Mouse (Mus musculus) ES-E14 (cell line): ENCODE results near the gene Lztr1. TPM values are rescaled to one million over a fixed set of nuclear protein-coding genes. Genes with fewer than 3 reads are reported as not detected.

Experiments used
- DNase-seq: peaks from one replicate; pipeline ENCODE4 v3.0.0-alpha.2; 2013; ENCODE audit warnings: low read depth, low spot score
- H3K27ac ChIP-seq: 2 replicates; pipeline ENCODE4 v1.5.1; 2012; ENCODE audit warnings: low read depth, mild to moderate bottlenecking, low read length, moderate library complexity, mixed read lengths; ENCODE audit not compliant: poor library complexity, insufficient read depth, severe bottlenecking
- H3K36me3 ChIP-seq: 2 replicates; pipeline ENCODE4 v1.6.1; 2012; ENCODE audit warnings: mild to moderate bottlenecking, low read length, moderate library complexity, mixed read lengths; ENCODE audit not compliant: control insufficient read depth, poor library complexity, insufficient read depth, severe bottlenecking
- H3K4me1 ChIP-seq, 2 experiments: fragments of 150-350 bp in 1 of 2; sonication (generic) in 1 of 2; 2 replicates each; pipeline ENCODE4 v1.6.1; 2012; ENCODE audit warnings: low read length in 2 of 2, mild to moderate bottlenecking in 1 of 2, mixed read lengths in 1 of 2; ENCODE audit not compliant: control insufficient read depth in 2 of 2, insufficient read depth in 2 of 2, poor library complexity in 1 of 2
- H3K4me3 ChIP-seq, 2 experiments: fragments of 150-350 bp in 1 of 2; sonication (generic) in 1 of 2; 2 replicates each; pipeline ENCODE4 v1.5.1; 2012; ENCODE audit warnings: low read length in 2 of 2, low read depth in 1 of 2, mild to moderate bottlenecking in 1 of 2, mixed read lengths in 1 of 2; ENCODE audit not compliant: insufficient read depth in 1 of 2, poor library complexity in 1 of 2, severe bottlenecking in 1 of 2
- H3K9ac ChIP-seq: 2 replicates; pipeline ENCODE4 v1.6.1; 2012; ENCODE audit warnings: low read depth, mild to moderate bottlenecking, low read length, mixed read lengths; ENCODE audit not compliant: poor library complexity, insufficient read depth, severe bottlenecking
- H3K9me3 ChIP-seq: fragments of 150-350 bp; sonication (generic); 2 replicates; pipeline ENCODE4 v1.6.1; 2012; ENCODE audit warnings: low read depth, mild to moderate bottlenecking, low read length; ENCODE audit not compliant: control insufficient read depth, insufficient read depth
- CHD2 ChIP-seq: IDR thresholded peaks from 2 replicates; pipeline ENCODE4 v1.6.1; 2014; ENCODE audit warnings: mild to moderate bottlenecking, low read depth, low read length, inconsistent platforms
- HCFC1 ChIP-seq: IDR thresholded peaks from 2 replicates; pipeline ENCODE4 v1.6.1; 2012; ENCODE audit warnings: low read length, inconsistent platforms, borderline replicate concordance; ENCODE audit not compliant: insufficient read depth
- MAFK ChIP-seq: IDR thresholded peaks from 2 replicates; pipeline ENCODE4 v1.6.1; 2014; ENCODE audit warnings: mild to moderate bottlenecking, low read depth, low read length, inconsistent platforms; ENCODE audit not compliant: insufficient read depth
- ZC3H11A ChIP-seq: IDR thresholded peaks from 2 replicates; pipeline ENCODE4 v1.6.1; 2012; ENCODE audit warnings: low read depth, mild to moderate bottlenecking, inconsistent platforms, low read length, borderline replicate concordance
- ZNF384 ChIP-seq: IDR thresholded peaks from 2 replicates; pipeline ENCODE4 v1.6.1; 2012; ENCODE audit warnings: low read depth, low read length, inconsistent platforms
- in situ Hi-C, 2 experiments: fragments of 600-800 bp; cut with MboI; formaldehyde crosslinking; loops; one replicate each; pipeline ENCODE4 v1.15.1; 2025; ENCODE audit warnings: low sequenced_read_pairs in 2 of 2, inconsistent platforms in 1 of 2; ENCODE audit not compliant: unreplicated experiment in 2 of 2
- total RNA-seq: library from RNA; depleted of rRNA; stranded (reverse); fragments of 300-350 nt; gene quantifications from 2 replicates; pipeline ENCODE4 v1.2.3, GENCODE M21; 2012

Gene Lztr1
- total RNA-seq, 1 experiment, result 63.1 TPM

DNA sequence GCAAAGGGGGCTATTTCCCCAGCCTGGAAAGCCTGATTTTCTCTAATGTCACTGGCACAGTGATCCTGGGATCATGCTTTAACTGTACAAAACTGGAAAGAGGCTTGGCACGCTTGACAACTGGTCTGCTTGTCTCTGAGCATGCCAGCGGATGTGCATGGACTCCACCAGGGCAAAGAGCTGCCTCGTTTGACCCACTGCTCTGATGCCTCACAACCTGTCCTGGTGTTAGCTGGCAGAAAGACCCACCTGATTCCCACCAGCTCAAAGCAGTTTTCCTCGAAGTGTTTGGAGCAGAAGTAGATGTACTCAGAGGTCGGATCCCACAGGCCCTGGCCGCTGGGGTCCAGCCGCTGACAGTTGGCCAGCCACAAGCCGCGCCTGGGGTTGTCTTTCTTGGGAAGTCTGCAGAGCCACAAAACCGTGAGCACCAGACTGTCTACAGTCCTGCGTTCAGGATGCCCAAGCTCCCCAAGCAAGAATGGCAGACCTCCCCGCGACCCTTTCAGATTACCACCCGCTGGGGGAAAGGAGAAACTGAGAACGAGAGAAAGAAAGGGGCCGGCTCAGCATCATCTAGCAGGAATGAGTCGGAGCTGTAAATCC is 21.6 kb downstream of the Lztr1 start:
- peak overlapping the region; percentile 79 to 83 for H3K4me3 ChIP-seq
- H3K9me3 ChIP-seq, result no peaks in the 10 kb centered on the region
- H3K36me3 ChIP-seq, result peaks cover 21% of the 10 kb centered on the region
- in situ Hi-C loops, result no loop called here
- peak overlapping the region; percentile 85 for H3K9ac ChIP-seq
- TF ChIP-seq ZNF384 (no peak), ZC3H11A (no peak)
- no peak for DNase-seq
- H3K27ac ChIP-seq, result no peak overlapping the region
- peaks cover 0 to 17% of the 10 kb centered on the region in 2 experiments; a peak in 2 of 4 replicates for H3K4me1 ChIP-seq

DNA sequence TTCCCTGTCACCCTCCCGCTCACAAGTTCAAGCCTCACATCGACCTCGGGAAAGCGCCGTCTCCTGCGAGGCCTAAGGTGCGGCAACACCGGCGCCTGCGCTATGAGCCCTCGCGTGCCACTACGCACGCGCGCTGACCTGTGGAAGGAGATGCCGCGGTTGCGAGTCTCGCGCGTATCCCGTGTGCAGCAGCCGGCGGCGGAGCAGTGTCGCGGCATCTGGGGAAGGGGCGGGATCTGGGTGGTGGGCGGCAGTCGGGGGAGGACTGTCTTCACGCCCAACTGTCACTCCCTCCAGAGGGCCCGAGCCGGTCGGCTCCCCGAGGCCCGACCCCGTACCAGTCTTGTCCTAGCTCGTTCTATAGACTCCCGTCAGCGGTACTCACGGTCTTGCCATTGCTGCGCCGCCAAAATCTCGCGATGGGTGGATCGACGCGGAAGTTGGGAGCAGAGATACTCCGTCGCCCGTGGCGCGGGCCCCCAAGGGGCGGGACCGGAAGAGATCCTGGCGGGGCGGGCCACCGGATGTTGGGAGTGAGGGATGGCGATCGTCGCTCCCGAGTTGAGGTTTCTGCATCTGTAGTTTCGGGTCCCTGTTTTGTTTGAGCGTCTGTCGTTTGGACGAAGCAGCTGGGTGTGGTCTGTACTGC is 22.3 kb downstream of the Lztr1 start, which contains the start of gene Thap7:
Gene Thap7, minus strand, starts transcription at position 497 of the 649 bp plus-strand sequence.
- peak; percentile 96 for DNase-seq
- Histone ChIP-seq H3K27ac (peak within 1 kb of the TSS; percentile 75), H3K36me3 (peaks cover 15% of the 10 kb centered on the region), H3K4me1 (peaks cover 0 to 17% of the 10 kb centered on the region in 2 experiments; a peak in 2 of 4 replicates), H3K9me3 (no peaks in the 10 kb centered on the region), H3K9ac (peak within 1 kb of the TSS; percentile 85), H3K4me3 (peak within 1 kb of the TSS; percentile 79 to 83)
- peak; percentile 91 for TF ChIP-seq CHD2
- no peak for TF ChIP-seq MAFK
- TF ChIP-seq HCFC1, result 0 out of 2 replicates have a peak, but pooled peaks have one; percentile 55
- in situ Hi-C loops, result no loop called here

DNA sequence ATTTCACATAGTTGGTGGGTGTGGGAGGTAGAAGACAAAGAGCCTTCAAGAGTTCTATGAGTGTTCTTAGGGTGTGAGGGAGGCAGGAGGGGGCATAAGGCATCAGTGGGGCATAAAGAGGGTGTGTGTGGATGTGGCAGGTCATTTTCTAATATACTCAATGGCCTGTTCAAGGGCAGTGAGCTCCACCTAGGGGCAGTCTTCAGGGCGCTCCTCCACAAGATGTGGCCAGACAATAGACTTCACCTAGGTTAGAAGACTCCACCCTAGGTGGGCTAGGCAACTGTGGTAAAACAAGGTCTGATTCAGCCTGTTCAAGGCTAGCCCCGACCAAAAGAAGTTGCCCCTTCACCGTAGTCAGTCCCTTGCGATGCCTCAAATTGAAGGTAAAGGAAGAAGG is 23.8 kb downstream of the Lztr1 start:
- Histone ChIP-seq H3K9ac (no peak overlapping the region), H3K36me3 (peaks cover 7% of the 10 kb centered on the region; the same call in 1 of the 2 replicates), H3K4me1 (peaks cover 0 to 17% of the 10 kb centered on the region in 2 experiments; a peak in 2 of 4 replicates), H3K27ac (no peak overlapping the region), H3K4me3 (peak overlapping the region in 1 of 2 experiments; percentile 2; a peak in 1 of 4 replicates), H3K9me3 (no peaks in the 10 kb centered on the region)
- in situ Hi-C loops, result no loop called here
- no peak for DNase-seq
- TF ChIP-seq ZC3H11A (no peak), HCFC1 (no peak), CHD2 (no peak), ZNF384 (no peak), MAFK (no peak)

- no peak for TF ChIP-seq HCFC1
- TF ChIP-seq CHD2, result no peak
- TF ChIP-seq ZNF384, result no peak
- TF ChIP-seq MAFK, result no peak
- no peak for TF ChIP-seq ZC3H11A
- Histone ChIP-seq H3K4me1 (peaks cover 0 to 17% of the 10 kb centered on the region in 2 experiments; a peak in 2 of 4 replicates), H3K9ac (no peak overlapping the region), H3K27ac (no peak overlapping the region), H3K36me3 (peaks cover 2% of the 10 kb centered on the region; the same call in 1 of the 2 replicates), H3K4me3 (peak overlapping the region in 1 of 2 experiments; percentile 2; a peak in 1 of 4 replicates), H3K9me3 (no peaks in the 10 kb centered on the region)
- DNase-seq, result no peak
- in situ Hi-C loops, result no loop called here
Measured at GRCm38 (mm10) chr16:17532676-17533329, 24.3 kb downstream of the Lztr1 start.
